Comparison of ENCODE assay signal across 22 mouse cellular contexts in genomic region chr13:92762322-92762721, GRCm38 (mm10). TPM values are rescaled to one million over a fixed set of nuclear protein-coding genes. Genes with fewer than 3 reads are reported as not detected.
"Had no signal": no experiment of that assay in that cellular context is flagged by ENCODE, and none has a peak within 500 bp of the region (broad histone marks: within the 10 kb centered on the region; RNA-seq: fewer than 3 reads in every experiment).

No protein-coding gene starts in this region.

- ATAC-seq: hindbrain, embryonic 16.5 days; hindbrain, postnatal 0 days; inflammation-experienced regulatory T-cells, adult 6 months; intestine, embryonic 15.5 days; intestine, embryonic 16.5 days; intestine, postnatal 0 days had no signal

- DNase-seq: heart, postnatal 10 days; heart, postnatal 36 days; heart, postnatal 4 days; kidney, adult 11 months; kidney, adult 18-20 months; kidney, adult 2 months; kidney, adult 8-10 months; kidney, adult 9 months; kidney, postnatal 10 days; kidney, postnatal 14 days; kidney, postnatal 25 days; kidney, postnatal 36 days; kidney, postnatal 4 days; layer of hippocampus, adult 9-11 months; layer of hippocampus, postnatal 36 days had no signal

RNA-seq across cellular contexts. Expression of gene Thbs4, which starts 32.3 kb away (rescaled TPM):
- total RNA-seq: hematopoietic stem cell, adult 5-6 weeks had no signal
- polyA plus RNA-seq: inflammation-experienced regulatory T-cells, adult 6 months had no signal
